Mouse (Mus musculus): ENCODE measurements at regions not wholly inside any gene's neighbourhood (a gene's known extent, or its start where the extent isn't known, plus 50 kb on each side); places are given as distances from the start of the nearest gene placed in this dataset.

- TF ChIP-seq CTCF (conservative IDR thresholded peaks at IDR 0.05; ENCODE audit: low read length) (no peak), POU5F1 (IDR thresholded peaks at IDR 0.05; ENCODE audit: borderline replicate concordance, low read length) (no peak)
These were observed 69.1 kb upstream of the Slc5a7 start for GRCm38 (mm10) chr17:54367948-54368347.
